Mouse (Mus musculus) gastrocnemius, postnatal 10 days (tissue): Measurements from ENCODE around the gene Slc13a4. TPM values are rescaled to one million over a fixed set of nuclear protein-coding genes. Genes with fewer than 3 reads are reported as not detected.

Source experiments
- DNase-seq: peaks from one replicate; pipeline ENCODE4 v3.0.0; 2021; ENCODE audit warnings: mixed read lengths
- long read RNA-seq, 2 experiments: library from polyadenylated mRNA; stranded (forward); transcript quantifications; one replicate each; pipeline ENCODE4 v2.0.0; 2021
- total RNA-seq, 2 experiments: library from RNA; stranded (reverse); gene quantifications; 2 replicates each; pipeline ENCODE4 v1.2.3; 2021

The Slc13a4 gene
- under 1 TPM; 0.28 to 0.47 TPM for total RNA-seq
- long read RNA-seq, experiment 1, result 0 reads
- long read RNA-seq, experiment 2, result 0 reads

DNA sequence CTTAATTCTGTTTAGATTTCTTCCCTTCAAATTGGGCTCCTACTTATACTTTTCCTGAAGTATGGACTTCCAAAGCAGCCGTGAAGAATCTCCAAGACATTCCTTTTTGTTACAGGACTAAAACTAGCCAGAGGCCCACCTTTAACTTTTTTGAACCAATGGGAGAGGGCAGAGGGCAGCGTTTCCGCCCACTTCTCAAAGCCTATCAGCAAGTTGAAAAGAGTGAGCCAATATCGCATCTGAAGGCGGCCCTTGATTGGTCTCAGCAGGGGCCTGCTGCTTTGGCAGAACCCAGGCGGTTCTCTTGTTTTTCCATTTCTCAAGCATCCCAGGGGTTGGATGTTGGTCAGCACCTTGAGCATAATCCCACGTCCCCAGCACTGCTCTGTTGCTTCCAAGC is at the start of gene Slc13a4:
Gene Slc13a4 (minus strand): TSS at position 95 of the 400 bp plus-strand sequence.
- no peak for DNase-seq

DNA sequence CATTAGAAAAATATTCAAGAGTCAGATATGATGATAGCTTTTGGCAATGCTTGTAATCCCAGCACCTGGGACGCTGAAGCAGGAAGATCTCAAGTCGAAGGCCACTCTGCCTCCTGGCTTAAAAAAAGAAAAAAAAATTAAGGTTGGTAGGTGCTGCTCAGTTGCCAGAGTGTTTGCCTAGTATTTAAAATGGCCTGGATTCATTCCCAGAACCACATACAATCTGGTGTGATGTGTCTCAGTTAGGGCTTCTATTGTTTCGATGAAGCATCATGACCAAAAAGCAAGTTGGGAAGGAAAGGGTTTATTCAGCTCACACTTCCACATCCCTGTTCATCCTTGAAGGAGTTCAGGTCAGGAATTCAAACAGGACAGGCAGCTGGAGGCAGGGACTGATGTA is 47.4 kb upstream of the Slc13a4 start:
- no peak for DNase-seq

GRCm38 (mm10) chr6:35354622-35354998 is 46.7 kb upstream of the Slc13a4 start:
- DNase-seq, result no peak

- no peak for DNase-seq
Measured at GRCm38 (mm10) chr6:35353846-35354621, 46.1 kb upstream of the Slc13a4 start.

DNA sequence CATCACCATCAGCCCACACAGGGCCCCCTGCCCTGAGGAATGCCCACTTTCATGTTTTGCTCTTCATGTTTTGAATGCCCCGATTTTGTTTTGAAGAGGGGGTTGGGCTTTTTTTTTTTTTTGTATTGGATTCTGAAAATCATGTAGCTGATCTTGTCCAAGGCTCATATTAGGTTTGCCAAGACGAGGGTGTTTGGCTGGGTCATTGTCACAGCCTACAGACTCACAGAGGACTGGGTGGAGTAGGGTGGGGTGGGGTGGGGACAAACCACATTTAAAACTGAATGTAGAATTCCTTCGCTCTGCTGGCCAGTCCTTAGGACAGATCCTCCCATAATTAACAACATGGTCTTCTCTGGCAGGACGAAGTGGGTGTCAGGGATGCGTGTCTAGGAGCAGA is 45.5 kb upstream of the Slc13a4 start:
- DNase-seq, result no peak

DNA sequence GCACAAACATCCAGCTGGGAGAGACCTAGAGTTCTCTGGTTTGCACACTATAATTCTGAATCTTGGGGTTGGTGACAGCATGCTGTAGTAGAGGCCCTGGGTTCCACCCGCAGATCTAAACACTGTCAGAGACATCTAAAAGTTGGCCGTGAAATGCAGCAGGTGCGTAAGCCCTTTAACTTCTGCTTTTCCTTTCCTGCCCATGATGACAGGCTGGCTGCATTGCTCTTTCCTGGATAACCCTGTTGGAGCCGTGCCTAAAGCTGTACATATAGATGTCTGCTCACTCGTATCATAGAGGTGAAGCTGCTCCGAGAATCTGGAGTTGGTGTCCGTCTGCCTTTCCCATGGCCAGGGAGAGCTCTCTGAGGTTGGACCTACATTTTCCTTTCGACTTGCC is 44.9 kb upstream of the Slc13a4 start:
- DNase-seq, result no peak

DNA sequence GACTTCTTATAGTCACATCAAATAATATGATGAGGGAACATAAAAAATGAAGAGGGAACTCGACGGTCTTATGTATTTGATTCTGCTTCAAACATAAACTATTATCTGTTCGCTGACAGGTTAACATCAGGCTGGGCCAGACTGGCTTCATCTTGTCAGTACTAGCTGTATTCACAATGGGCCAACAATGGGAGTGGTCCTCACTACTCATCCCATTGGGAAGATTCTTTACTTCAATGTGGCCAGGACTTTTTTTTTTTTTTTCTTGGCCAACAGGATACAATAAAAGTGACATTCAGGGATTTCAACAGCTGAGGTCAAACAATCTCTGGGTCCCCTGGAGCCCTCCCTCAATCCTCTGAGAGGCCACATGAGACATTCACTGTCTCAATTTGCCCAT is 43.9 kb upstream of the Slc13a4 start:
- no peak for DNase-seq

GRCm38 (mm10) chr6:35349784-35350183 is 41.9 kb upstream of the Slc13a4 start:
- DNase-seq, result no peak

- no peak for DNase-seq
Measured at GRCm38 (mm10) chr6:35338640-35339039, 30.7 kb upstream of the Slc13a4 start.

DNA sequence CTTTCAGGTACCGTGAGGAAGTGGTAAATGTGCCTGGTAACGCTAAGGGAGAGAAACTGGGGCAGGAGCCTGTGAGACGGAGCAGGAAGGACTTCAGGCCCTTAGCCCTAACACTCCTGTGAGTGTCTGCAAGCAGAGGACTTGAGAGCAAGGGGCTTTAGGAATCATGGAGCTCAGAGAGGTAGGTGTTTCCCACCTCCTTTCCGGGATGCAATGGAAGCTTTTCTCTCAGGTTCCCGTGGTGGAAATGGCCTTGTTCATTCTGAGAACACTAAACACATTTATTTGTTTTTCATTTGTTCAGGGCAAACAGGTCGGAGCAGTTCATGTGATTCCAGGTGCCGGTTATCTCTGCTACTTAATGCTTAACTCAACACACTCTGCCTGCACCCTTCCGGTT is 29.9 kb upstream of the Slc13a4 start:
- DNase-seq, result no peak

- no peak for DNase-seq
Measured at GRCm38 (mm10) chr6:35335452-35335851, 27.5 kb upstream of the Slc13a4 start.

GRCm38 (mm10) chr6:35334278-35334677 is 26.3 kb upstream of the Slc13a4 start:
- DNase-seq, result no peak

GRCm38 (mm10) chr6:35333632-35334031 is 25.7 kb upstream of the Slc13a4 start:
- DNase-seq, result no peak

GRCm38 (mm10) chr6:35330834-35331233 is 22.9 kb upstream of the Slc13a4 start:
- DNase-seq, result no peak

GRCm38 (mm10) chr6:35329956-35330355 is 22.0 kb upstream of the Slc13a4 start:
- no peak for DNase-seq

DNA sequence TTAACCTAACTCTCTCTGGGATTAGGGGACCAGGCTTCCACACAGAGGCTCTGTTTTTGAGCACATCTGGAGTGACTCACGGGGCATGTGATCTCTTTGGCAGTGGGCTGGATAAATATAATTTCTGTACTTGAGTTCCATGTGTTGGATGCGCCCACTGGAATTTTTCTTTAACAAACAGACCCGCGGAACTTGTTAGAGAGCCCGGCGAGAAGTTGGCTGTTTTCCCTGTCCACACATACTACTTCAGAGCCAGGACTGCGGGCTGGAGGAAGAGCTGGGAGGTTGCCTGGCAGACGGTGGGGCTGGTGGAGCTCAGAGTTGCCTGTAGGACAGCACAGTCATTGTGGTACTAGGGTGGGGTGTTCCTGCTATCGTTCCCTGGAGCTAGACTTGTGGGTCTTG is 18.2 kb upstream of the Slc13a4 start, which contains the start of gene Fam180a:
Gene Fam180a (minus strand): TSS at position 31 of the 405 bp plus-strand sequence.
- DNase-seq, result peak; percentile 60

DNA sequence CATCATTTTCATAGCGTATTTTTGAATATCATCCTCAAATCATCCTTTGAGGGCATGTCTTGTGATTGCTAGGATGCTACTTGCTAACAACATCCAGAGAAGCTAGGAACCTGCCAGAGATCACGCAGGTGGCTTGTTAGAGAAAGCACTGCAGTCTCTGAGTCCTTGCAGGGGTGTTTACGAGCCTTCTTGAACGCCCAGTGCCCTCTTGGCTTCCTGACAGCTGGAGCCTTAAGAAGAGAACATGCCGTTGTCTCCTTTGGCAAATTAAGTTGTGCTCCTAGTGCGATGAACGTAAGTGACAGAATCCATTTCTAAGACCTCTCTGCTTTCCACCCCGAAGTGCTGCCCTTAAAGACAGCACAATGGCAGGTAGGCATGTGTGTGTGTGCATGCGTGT is 16.4 kb upstream of the Slc13a4 start:
- no peak for DNase-seq

- DNase-seq, result no peak
Measured at GRCm38 (mm10) chr6:35323046-35323445, 15.1 kb upstream of the Slc13a4 start.

GRCm38 (mm10) chr6:35321105-35321504 is 13.2 kb upstream of the Slc13a4 start:
- no peak for DNase-seq

GRCm38 (mm10) chr6:35319850-35320249 is 11.9 kb upstream of the Slc13a4 start:
- DNase-seq, result no peak

- DNase-seq, result no peak
Measured at GRCm38 (mm10) chr6:35313520-35313919, 5.6 kb upstream of the Slc13a4 start.

GRCm38 (mm10) chr6:35309406-35309805 is 1.5 kb upstream of the Slc13a4 start:
- DNase-seq, result no peak

- DNase-seq, result no peak
Measured at GRCm38 (mm10) chr6:35307136-35307535, 795 bp downstream of the Slc13a4 start.

DNA sequence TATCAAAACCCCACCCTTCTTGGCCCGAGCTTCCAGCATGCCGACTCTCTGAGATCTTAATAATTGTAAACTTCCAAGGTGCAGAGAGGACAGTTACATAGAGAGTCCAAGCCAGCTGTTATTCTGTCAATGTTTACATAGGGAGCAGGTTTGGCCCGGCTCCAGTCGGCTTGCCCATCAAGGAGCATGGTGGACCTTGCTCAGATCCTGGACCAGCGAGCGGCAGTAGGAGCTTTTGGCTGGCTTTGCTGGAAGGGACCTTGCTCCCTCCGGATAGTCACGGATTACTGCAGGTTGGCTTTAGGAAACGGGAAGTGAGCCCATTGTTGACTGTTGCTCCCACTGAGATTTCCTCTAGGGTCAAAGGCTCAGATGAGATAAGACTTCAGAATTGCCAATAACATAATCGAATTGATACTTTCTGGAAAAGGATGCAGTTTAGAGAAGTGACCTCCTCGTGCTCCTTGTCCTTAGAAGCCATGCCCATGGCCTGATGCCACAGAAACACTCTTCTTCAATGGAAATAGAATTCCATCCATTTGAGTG is 4.5 kb downstream of the Slc13a4 start:
- DNase-seq, result no peak
